Mouse (Mus musculus): ENCODE data around the gene Lpar2.
A peak's percentile ranks its signal among the peaks of the same experiment; 100 is the strongest.

Lpar2 gene

DNA sequence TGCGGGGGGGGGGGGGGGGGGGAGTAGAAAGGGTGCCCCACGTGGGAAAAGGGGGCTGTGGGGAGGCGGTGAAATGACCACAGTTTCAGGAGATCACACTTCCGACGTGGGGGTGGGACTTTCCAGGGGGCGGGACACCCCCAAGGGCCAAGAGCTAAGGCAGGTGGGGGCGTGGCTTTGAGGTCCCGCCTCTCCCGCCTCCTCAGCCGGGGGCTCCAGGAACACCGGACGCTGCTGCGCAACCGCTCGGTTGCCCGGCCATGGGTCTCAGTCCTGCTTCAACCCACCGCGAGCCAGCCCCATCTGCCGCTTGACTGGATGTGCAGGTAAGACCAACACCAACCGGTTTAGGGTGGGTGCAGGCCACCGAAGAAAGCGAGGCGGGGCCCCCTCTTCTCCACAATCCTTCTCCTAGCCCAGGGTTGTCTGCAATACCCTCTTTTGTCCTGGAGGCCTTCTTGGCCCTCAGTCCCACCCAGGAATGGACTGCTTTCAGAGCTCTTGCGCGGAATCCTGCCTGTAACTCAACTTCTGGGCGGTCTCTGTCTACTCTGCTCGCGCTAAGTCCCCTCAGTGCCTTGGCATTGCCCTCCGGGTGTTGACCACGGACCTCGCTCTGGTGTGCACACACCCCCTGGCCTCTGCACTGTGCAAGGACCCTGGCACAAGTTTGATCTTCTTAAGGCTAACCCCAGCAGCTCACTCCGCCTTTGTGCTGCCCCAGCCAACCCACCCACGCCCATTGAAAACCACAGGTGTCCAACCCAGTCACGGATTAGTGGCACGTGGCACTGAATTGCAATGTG, at the start of gene Lpar2:
TSS of gene Lpar2 (plus strand) at position 44 of the 806 bp plus-strand sequence.
- DNase-seq = peak; percentile 62 to 72

DNA sequence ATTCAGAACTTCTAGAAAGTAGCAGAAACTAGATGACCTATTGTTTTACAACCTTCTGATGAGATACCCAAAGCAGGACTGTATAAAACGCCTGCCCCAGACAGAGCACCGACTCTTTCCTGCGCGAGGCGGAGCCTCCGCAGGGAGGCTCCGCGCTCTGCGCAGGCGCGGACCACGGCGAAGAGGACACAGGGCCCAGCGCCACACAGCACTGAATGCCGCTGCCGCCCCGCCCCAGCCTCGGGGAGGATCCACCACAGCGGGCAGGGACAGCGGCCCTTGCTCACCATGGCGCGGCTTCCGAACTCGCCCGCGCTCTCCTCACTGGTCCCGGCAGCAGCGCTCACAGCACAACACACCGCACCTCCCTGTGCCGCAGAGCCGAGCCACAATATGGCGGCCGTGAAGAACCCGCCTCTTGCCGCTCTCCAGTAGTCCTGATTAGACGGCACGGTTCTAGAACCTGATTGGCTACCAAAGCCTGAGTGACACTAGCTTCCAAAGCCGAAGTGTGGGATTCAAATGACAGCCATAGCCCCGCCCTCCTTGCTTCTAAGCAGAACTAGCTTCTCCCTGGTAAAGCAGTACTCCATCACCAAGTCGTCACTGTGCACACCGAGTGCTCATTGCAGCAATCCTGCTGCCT, 47.6 kb upstream of the Lpar2 start, which contains the start of gene Gm20422:
TSS of gene Gm20422 (minus strand) at position 384 of the 646 bp plus-strand sequence.
- DNase-seq = peak; percentile 78 to 90

DNA sequence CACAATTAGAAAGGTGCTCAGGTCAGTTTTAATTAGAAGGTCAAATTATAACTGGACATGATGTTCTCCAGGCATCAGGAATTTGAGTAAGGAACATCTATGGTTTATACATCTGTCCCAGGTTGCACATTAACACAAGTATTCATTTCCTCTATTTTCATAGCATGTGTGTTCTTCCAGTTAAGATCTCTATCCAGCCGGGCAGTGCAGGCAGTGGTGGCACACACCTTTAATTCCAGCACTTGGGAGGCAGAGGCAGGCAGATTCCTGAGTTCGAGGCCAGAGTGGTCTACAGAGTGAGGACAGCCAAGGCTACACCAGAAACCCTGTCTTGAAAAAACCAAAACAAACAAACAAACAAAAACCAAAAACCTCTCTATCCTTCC, 47.1 kb upstream of the Lpar2 start:
- no peak for DNase-seq

DNA sequence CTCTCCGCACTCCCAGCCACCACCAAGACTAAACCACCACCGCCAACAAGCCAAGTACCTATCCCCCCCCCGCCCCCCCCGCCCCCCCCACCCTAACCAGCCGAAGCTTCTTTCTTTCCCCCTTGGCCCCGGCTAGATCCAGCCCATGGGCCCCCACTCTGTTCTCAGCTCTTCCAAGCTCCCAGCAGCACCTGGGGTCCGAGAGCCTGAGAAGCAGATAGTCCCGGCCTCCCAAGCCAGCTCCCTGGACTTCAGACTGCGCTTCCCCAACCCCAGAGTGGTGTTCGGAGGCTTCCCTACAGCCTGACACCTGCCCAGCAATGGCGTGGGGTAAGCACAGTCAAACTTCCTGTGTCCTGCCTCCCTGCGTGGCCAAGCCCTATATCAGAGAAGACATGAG, 45.1 kb upstream of the Lpar2 start:
- no peak for DNase-seq

DNA sequence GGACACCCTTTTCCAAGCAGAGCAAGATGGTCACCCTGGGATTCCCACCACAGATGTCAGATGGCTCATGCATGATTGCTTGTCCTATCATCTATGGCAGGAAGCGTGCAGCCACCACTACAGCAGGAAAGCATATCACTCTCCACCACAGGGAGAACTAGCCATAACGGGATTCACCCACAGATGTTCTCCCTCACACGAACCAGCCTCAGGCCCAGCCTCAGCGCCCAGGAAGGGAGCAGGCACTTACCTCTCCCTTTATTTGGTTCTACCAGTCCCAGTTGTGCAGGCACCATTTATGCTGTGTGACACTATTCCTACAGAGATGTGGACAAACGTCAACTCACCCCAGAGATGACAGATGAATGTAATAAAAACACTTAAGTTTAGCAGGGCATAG, 33.1 kb upstream of the Lpar2 start:
- DNase-seq = no peak

DNA sequence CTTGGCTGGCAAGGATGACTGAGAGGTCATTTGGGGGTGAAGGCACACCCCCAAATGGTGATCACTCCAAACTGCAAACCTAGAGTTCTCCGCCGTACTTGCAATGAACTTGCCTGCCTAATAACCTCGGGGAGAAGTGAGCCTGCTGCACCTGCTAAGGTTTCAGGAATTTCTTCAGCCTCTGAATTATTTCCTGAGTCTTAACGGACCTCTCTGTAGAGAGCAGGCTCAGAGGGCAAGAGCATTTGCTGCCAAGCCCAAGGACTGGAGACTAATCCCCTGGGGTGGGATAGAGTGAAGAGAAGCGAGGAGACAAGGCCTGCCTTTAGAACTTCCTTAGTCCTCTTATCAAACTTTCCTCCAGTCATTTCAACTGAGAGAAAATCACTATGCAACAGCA, 32.5 kb upstream of the Lpar2 start:
- no peak for DNase-seq

DNA sequence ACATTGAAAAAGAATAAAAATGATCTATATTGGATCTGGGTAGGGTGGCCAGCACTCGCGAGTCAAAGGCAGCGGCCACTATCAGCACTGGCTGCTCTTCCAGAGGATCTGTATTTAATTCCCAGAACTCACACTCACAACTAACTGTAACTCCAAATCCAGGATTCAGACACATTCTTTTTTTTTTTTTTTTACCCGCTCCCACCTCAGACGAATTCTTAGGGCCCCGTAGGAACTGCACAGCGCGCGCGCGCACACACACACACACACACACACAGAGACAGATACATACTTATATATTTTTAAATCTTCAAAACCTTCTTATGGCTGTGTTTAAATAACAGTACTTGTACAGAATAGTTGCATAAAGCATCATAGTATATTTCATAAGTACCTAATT, 31.9 kb upstream of the Lpar2 start:
- DNase-seq = no peak

DNA sequence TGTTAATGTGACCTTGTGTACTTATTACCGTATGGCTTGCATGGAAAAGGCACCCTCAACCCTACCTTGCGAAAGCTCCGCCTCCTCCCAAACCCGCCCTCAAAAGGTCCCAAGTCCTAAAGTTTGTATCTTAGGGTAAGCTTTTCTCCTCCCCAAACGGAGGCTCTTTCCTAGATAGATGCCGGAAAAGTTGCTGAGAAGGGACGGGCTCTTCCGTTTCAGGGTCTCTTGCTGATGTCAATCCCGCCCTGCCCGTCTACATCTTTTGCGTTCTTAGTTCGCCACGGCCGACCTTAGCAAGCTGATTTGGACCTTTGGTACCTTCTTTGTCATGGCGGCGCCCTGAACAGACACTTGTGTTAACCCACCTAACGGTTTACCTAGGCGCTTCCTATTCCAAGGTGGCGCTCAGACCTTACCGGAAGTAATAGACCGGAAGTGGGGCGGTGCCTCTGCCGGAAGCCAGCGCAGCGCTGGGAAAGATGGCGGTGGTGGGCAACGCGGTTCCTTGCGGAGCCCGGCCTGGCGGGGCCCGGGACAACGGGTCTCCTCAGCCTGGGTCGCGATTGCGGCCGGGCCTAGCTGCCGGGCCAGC, 31.4 kb upstream of the Lpar2 start, which contains the start of the genes Atp13a1 and Zfp866:
TSS of gene Atp13a1 (plus strand) at position 391 of the 595 bp plus-strand sequence.
TSS of gene Zfp866 (minus strand) at position 406 of the 595 bp plus-strand sequence.
- DNase-seq = peak; percentile 79 to 87

DNA sequence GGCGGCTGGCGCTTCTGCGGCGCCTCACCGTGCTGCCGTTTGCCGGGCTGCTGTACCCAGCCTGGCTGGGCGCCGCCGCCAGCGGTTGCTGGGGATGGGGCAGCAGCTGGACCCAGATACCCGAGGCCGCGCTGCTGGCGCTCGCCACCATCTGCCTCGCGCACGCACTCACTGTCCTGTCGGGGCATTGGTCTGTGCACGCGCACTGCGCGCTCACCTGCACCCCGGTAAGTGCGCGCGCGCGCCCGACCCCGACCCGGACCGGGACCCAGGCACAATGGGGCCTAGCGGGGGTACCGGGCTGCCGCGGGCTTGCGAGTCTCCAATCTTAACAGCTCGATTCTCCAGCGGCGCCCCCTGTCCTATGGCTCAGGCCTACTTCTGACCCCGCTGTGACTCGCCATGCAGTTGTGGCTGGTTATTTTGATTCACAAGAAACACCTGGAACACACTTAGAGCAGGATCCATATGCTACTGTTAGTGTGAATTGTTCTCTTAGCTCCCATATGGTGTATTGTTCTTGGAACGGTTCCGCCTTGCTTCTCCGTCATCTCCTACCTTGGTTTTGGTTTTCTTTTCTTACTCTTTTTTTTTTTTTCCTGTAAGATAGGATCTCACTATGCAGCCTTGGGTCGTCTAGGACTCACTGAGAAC, 30.7 kb upstream of the Lpar2 start:
- DNase-seq = peak; percentile 44 to 57

DNA sequence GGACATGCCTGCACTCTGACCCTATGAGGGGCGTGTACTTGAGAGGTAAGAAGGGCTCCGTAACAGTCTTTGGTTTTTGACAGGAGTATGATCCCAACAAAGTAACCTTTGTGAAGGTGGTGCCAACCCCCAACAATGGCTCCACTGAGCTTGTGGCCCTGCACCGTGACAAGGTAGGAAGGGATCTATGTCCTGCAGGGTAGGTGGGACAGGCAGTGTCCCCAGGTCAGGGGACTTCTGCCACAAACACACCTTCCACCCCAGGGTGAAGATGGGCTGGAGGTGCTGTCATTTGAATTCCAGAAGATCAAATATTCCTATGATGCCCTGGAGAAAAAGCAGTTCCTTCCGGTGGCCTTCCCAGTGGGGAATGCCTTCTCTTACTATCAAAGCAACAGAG, 28.6 kb upstream of the Lpar2 start:
- peak in 1 of 2 experiments; percentile 2 for DNase-seq

DNA sequence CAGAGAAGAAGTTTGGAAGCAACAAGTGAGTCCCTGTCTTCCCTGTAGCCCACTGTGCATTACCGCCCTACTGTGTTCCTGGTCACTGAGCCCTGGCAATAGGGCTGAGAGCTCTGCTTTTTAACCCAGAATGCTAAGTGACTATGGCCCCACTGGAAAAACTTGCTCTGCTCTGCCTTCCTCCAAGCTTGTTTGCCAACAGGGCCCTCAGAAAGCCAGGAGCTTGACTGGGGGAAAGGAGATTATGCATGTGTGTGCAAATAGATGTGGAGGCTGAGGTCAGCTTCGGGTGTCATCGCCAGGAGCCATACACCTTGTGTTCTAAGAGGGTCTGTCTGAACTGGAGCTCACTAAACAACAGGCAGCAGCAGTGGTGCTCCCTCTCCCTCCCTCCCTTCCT, 28.1 kb upstream of the Lpar2 start:
- DNase-seq = peak in 1 of 2 experiments; percentile 2

DNA sequence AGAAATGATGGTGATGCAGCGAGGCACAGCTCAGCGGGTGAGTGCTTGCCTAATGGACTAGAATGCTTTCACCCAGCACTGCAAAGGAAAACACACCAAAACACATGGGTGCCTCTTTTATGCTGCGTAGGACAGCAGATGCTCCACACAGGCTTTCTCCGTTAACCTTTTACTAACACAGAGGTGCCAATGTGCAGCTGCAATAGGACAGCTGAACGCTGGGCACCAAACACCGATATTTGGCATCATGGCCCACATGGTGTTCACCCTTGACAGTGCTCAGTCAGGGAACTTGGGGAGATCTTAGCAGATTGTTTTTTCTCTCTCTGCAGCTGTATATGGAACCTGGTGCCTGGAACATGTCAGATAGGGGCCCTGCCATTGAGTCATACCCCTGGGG, 27.3 kb upstream of the Lpar2 start:
- DNase-seq = no peak

DNA sequence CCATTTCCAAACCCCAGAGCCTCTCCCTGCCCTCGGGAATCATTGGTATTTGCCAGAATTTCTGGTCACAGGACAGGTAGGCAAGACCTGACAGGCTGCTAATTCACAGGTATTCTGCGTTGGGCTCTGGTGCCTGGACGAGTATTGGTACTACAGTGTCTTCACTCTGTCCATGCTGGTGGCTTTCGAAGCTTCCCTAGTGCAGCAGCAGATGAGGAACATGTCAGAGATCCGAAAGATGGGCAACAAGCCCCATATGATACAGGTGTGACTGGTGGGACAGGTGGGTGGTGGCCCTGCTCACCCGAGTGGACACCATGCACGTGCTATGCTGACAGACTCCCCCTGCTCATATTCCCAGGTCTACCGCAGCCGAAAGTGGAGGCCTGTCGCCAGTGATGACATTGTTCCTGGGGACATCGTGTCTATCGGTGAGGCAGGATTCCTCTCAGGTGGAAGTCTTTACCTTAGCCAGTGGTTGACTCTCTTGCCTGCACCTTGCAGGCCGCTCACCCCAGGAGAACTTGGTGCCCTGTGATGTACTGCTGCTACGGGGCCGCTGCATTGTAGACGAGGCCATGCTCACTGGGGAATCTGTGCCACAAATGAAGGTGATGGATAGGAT, 25.4 kb upstream of the Lpar2 start:
- peak in 1 of 2 experiments; percentile 3 for DNase-seq

DNA sequence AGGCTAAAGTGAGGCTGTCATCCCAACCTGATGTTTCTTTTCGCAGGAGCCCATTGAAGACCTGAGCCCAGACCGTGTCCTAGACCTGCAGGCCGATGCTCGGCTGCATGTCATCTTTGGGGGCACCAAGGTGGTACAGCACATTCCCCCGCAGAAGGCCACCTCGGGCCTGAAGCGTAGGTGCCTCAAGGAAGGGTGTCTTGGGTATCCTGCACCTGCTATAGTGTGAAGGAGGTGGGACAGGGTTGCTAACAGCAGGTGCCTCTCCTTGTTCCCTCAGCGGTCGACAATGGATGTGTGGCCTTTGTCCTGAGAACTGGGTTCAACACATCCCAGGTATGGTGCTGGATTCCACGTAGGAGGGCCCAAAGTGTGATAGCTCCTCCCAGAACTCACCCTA, 24.6 kb upstream of the Lpar2 start:
- DNase-seq = peak in 1 of 2 experiments; percentile 2

DNA sequence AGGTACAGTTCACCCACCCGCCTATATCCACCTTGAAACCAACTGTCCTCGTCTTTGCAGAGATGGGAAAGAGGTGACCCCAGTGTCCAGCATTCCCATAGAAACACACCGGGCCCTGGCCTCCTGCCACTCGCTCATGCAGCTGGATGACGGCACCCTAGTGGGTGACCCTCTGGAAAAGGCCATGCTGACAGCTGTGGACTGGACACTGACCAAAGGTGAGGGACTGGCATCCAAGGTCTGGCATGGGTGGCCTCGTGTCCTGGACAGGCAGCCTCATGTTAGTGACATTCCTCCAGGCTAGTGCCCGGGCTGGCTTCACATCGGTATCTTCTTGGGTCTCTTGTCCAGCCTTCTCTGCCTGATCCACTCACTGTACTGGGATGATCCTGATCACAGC, 23.0 kb upstream of the Lpar2 start:
- peak in 1 of 2 experiments; percentile 2 for DNase-seq

DNA sequence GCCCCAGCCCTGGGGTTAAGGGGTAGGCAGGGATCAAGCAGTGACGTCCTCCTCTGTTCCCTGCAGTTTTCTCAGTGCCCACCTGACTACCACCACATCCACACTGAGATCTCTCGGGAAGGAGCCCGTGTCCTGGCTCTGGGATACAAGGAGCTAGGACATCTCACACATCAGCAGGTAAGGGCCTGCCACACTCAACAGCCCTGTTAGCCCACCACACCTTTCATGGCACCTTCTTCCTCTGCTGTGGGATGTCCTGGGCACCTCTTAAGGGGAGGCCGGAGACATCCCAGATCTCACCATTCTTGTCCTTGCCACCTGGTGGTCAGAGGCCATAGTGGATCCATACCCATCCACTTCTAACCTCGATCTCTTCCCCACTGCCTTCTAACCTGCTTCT, 22.3 kb upstream of the Lpar2 start:
- peak in 1 of 2 experiments; percentile 2 for DNase-seq

DNA sequence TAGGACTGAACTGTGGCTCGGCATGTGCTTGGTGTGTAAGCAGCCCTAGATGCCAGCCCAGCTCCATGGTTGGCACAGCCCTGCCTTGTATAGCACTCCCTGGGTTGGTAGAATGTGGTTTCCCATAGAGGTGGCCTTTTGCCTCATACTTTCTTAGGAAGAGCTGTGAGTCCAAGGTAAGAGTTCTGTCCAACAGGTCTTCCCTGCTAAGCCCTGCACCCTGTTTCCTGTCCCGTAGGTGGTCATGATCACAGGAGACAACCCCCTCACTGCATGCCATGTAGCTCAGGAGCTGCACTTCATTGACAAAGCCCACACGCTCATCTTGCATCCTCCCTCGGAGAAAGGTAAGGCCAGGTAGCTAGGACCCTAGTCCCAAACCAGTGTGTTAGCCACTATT, 20.4 kb upstream of the Lpar2 start:
- DNase-seq = peak in 1 of 2 experiments; percentile 1

DNA sequence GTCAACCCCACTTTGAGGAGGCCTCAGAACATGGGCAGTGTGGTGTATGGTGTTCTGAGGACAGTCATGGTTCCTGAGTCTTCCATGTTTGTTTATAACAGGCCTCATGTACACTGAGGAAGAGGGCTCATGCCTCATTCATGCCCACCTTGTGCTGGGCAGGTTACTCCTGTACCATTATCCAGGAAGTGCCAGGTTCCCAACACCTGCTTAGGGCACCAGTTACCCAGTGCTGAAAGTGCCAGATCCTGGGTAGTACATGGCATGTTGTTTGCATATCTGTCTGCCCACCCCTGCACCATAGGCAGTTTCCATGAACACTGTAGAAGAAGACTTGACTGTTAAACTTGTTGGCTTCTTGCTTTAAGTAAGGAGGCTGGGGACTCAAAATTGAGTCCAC, 20.0 kb upstream of the Lpar2 start:
- peak in 1 of 2 experiments; percentile 0 for DNase-seq

DNA sequence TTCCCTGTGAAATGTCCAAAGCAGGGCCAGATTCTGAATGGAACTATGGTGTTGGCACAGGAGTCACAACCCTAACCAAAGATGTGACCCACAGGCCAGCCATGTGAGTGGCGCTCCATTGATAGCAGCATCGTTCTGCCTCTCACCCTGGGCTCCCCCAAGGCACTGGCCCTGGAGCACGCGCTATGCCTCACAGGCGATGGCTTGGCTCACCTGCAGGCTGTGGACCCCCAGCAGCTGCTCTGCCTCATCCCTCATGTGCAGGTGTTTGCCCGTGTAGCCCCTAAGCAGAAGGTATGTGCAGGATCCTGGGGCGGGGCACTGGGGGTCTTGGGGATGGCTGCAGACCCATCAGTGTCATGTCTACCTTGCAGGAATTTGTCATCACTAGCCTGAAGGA, 18.9 kb upstream of the Lpar2 start:
- DNase-seq = peak; percentile 0 to 2

DNA sequence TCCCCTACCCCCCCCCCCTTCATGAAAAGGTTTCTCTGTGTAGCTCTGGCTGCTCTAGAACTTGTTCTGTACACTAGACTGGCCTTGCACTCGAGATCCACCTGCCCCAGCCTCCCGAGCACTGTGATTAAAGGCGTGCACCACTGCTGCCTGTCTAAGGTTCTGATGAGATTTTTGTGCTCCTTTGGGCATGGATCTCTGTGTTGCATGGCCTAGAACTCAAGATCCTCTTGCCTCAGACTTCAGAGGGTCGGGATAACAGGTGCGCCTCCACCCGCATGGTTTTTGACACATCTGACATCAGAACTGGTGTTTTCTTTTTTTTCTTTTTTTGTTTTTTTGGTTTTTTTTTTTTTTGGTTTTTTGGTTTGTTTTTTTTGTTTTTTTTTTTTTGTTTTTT, 17.7 kb upstream of the Lpar2 start:
- DNase-seq = peak in 1 of 2 experiments; percentile 1

DNA sequence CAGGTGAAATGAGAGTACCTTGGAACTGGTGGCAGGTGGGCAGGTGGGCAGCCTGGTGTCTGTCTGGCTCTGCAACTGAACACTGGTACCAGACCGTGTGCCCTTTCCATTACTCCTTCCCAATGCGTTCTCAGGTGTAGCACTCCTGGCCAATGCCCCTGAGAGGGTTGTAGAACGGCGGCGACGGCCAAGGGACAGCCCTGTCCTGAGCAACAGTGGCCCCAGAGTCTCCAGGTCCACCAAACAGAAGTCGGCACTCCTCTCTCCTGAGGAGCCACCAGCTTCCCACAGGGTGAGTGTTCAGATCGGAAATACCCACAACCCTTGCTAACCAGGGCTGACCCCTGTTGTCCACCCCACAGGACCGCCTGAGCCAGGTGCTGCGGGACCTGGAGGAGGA, 17.1 kb upstream of the Lpar2 start:
- peak in 1 of 2 experiments; percentile 1 for DNase-seq

DNA sequence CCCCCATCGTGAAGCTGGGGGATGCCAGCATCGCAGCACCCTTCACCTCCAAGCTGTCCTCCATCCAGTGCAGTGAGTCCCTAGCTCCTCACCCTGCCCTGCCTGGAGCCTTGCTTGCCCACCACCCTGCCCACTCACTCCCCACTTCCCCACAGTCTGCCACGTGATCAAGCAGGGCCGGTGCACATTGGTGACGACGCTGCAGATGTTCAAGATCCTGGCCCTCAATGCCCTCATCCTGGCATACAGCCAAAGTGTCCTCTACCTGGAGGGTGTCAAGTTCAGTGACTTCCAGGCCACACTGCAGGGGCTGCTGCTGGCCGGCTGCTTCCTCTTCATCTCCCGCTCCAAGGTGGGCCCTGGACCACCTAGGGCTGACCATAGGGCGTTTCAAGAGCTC, 16.7 kb upstream of the Lpar2 start:
- DNase-seq = peak; percentile 0 to 4

DNA sequence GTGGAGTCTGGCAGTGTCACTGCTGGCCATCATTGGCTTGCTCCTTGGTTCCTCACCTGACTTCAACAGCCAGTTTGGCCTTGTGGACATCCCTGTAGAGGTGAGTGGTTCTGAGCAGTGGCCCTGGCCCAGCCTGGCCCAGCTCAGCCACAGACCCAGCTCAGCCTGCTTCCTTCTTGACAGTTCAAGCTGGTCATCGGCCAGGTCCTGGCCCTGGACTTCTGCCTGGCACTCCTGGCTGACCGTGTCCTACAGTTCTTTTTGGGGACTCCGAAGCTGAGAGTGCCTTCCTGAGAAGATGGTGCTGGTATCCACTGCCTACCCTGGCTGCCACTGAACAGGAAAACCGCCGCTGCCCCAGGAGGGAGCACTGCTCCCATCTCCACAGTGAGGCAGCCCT, 15.0 kb upstream of the Lpar2 start:
- DNase-seq = no peak
